Mouse (Mus musculus): ENCODE data around the gene Gm5447. TPM values are rescaled to one million over a fixed set of nuclear protein-coding genes. Genes with fewer than 3 reads are reported as not detected.

The Gm5447 gene
- not detected for total RNA-seq (2022)

GRCm38 (mm10) chr13:30973501-30974246 is at the start of gene Gm5447, which contains the start of gene Exoc2:
Gene Gm5447 (plus strand): TSS chr13:30974204.
Gene Exoc2 (minus strand): TSS chr13:30974093.
- peak; percentile 80 for DNase-seq (ENCODE audit: low spot score)

GRCm38 (mm10) chr13:30924269-30924668 is 49.7 kb upstream of the Gm5447 start:
- no peak for DNase-seq (ENCODE audit: low spot score)

GRCm38 (mm10) chr13:30929119-30929518 is 44.9 kb upstream of the Gm5447 start:
- DNase-seq (ENCODE audit: low spot score), result no peak

- no peak for DNase-seq (ENCODE audit: low spot score)
Measured at GRCm38 (mm10) chr13:30931613-30932012, 42.4 kb upstream of the Gm5447 start.

- peak; percentile 25 for DNase-seq (ENCODE audit: low spot score)
Measured at GRCm38 (mm10) chr13:30932972-30933371, 41.0 kb upstream of the Gm5447 start.

- DNase-seq (ENCODE audit: low spot score), result no peak
Measured at GRCm38 (mm10) chr13:30945788-30946187, 28.2 kb upstream of the Gm5447 start.

GRCm38 (mm10) chr13:30947129-30947528 is 26.9 kb upstream of the Gm5447 start:
- DNase-seq (ENCODE audit: low spot score), result no peak

- no peak for DNase-seq (ENCODE audit: low spot score)
Measured at GRCm38 (mm10) chr13:30947540-30947939, 26.5 kb upstream of the Gm5447 start, which contains the start of gene Hus1b. Gene Hus1b (minus strand): TSS chr13:30947759.

GRCm38 (mm10) chr13:30949181-30949580 is 24.8 kb upstream of the Gm5447 start:
- no peak for DNase-seq (ENCODE audit: low spot score)

GRCm38 (mm10) chr13:30952044-30952443 is 22.0 kb upstream of the Gm5447 start:
- DNase-seq (ENCODE audit: low spot score), result no peak

GRCm38 (mm10) chr13:30953580-30953979 is 20.4 kb upstream of the Gm5447 start:
- DNase-seq (ENCODE audit: low spot score), result no peak

GRCm38 (mm10) chr13:30960714-30961113 is 13.3 kb upstream of the Gm5447 start:
- no peak for DNase-seq (ENCODE audit: low spot score)

GRCm38 (mm10) chr13:30961932-30962331 is 12.1 kb upstream of the Gm5447 start:
- DNase-seq (ENCODE audit: low spot score), result no peak

GRCm38 (mm10) chr13:30966507-30966911 is 7.5 kb upstream of the Gm5447 start:
- DNase-seq (ENCODE audit: low spot score), result no peak

- no peak for DNase-seq (ENCODE audit: low spot score)
Measured at GRCm38 (mm10) chr13:30968311-30968710, 5.7 kb upstream of the Gm5447 start.

GRCm38 (mm10) chr13:30971047-30971446 is 3.0 kb upstream of the Gm5447 start:
- no peak for DNase-seq (ENCODE audit: low spot score)

- no peak for DNase-seq (ENCODE audit: low spot score)
Measured at GRCm38 (mm10) chr13:30972102-30972501, 1.9 kb upstream of the Gm5447 start.

GRCm38 (mm10) chr13:30974247-30974630 is 235 bp downstream of the Gm5447 start:
- no peak for DNase-seq (ENCODE audit: low spot score)

GRCm38 (mm10) chr13:30976536-30977084 is 2.6 kb downstream of the Gm5447 start:
- no peak for DNase-seq (ENCODE audit: low spot score)

- DNase-seq (ENCODE audit: low spot score), result no peak
Measured at GRCm38 (mm10) chr13:30978224-30978623, 4.2 kb downstream of the Gm5447 start.

- peak; percentile 58 for DNase-seq (ENCODE audit: low spot score)
Measured at GRCm38 (mm10) chr13:30981666-30982065, 7.7 kb downstream of the Gm5447 start.

GRCm38 (mm10) chr13:30985275-30985597 is 11.2 kb downstream of the Gm5447 start:
- DNase-seq (ENCODE audit: low spot score), result peak; percentile 50

All from heart, adult 8-10 months (tissue).